Mouse (Mus musculus): ENCODE data around the gene Gm3045.

Gene Gm3045

DNA sequence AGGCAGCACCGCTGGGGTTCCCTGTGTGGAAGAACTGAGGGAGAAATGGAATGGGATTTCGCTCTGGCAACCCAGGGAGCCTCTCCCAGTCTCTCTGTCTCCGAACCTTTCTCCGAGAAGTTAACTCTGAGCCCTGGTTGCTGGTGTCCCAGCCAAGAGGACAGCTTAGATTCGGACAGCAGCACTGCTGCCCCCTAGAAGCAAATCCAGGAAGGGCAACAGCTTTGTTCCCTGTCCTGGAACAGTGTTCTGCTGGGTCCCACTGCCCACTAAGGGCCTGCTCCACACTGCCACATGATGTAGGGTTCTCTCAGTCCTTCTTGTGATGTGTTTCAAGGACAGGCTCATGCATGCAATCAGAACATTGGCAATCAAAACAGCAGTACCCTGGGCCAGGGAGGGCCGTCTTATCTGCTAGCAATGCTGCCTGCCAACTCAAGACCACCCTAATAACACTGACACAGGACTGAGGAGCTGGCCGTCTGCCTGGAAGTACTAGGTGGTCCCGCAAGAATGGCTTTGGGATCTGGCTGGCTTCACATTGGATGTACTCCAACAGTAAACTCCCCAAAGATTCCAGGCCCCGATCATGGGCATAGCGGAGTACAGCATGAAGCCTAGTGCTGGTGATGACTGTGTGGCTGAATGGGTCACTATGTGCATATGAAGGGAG, 9.4 kb downstream of the Gm3045 start:
- no peak for DNase-seq (ENCODE audit: low read depth, low spot score)

DNA sequence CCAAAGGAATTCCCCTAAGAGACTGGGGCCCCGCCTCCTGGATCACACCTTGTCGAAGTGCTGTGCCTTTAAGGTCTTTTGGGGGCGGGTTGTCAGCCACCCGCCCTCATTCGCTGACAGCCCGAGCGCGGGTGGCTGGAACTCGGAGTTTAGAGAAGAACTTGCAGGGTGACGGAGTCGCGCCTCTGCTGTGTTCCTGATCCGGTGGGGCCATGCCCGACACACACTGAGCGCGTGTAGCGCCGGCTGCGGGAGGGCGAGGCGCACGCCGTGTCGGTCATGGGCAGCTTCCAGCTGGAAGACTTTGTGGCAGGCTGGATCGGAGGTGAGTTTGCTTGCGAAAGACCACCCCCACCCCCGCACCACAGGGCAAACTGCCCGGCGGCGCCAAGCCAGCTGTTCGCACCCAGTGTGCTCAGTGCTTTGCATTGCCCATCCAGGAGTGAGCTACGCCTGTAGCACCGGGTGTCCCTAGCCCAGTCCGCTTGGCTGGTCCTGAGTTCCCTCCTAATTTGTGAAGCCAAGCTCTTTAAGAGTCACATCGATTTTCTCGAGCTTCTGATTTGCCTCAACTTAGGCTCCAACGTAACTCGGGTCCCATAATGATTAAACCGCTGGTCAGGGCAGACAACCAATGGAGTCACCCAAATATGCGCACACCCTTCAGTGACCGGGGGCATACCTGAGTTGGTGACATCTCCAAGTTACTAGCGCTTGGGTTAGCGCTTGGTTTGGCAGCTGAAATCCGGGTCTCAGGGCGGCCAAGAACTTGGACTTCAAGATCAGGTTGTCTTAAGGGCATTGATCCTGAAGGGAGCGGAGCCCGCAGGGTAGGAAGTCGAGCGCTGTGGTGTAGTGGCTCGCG, 12.0 kb downstream of the Gm3045 start, which contains the start of gene Slc25a48:
Slc25a48 (plus strand) TSS at position 145 of the 865 bp plus-strand sequence.
- no peak for DNase-seq (ENCODE audit: low read depth, low spot score)

DNA sequence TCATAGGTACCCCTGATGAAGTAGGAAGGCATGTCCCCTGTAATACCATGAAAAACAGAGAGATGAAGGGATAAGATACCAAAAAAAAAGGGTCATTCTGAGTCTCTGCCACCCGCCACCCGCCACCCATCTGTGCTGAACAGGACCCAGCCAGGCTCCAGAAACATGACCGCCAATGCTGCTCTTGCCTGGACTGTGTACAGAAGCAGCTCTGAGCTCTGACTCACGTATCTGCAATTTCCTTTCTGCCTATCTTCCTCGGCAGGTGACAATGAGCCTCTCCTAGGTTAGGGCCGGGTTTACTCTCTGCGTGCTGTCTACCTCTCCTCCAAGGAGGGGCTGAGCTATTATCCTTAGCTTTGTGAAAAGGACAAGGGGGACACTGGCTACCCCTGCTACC, 17.0 kb downstream of the Gm3045 start:
- no peak for DNase-seq (ENCODE audit: low read depth, low spot score)

DNA sequence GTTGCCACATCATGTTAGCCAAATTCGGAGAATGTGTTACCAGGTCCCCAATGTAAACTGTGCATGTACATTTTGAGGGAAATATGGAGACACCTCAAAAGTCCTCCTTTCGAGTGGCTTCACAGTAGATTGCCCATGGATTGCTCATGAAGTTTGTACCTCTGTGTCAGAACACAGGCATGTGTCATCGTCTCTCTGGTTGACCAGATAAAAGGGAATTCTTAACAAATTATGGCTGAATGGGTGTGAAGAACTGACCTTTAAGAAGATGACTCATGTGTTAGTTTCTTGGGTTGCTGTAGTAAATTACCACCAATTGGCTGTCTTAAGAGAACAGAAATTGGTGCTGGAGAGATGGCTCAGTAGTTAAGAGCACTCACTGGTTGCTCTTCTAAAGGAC, 17.7 kb downstream of the Gm3045 start:
- DNase-seq (ENCODE audit: low read depth, low spot score): no peak

DNA sequence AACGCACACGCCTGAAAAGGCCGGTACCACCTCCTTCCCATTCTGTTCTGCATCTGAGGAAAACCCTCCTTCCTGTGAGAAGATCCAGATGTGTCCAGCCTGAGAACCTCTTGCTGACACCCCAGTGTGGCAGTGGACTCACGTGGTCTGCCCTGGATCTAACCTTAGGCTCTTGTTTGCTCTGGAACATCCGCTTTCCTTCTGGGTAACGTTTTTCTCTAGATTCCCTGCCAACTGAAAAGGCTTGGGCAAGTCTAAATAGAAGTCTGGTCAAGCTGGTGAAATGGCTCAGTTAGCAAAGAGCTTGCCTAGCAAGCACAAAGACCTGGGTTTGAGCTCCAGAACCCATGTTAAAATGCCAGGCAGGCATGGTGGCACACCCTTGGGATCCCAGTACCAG, 18.6 kb downstream of the Gm3045 start:
- no peak for DNase-seq (ENCODE audit: low read depth, low spot score)

DNA sequence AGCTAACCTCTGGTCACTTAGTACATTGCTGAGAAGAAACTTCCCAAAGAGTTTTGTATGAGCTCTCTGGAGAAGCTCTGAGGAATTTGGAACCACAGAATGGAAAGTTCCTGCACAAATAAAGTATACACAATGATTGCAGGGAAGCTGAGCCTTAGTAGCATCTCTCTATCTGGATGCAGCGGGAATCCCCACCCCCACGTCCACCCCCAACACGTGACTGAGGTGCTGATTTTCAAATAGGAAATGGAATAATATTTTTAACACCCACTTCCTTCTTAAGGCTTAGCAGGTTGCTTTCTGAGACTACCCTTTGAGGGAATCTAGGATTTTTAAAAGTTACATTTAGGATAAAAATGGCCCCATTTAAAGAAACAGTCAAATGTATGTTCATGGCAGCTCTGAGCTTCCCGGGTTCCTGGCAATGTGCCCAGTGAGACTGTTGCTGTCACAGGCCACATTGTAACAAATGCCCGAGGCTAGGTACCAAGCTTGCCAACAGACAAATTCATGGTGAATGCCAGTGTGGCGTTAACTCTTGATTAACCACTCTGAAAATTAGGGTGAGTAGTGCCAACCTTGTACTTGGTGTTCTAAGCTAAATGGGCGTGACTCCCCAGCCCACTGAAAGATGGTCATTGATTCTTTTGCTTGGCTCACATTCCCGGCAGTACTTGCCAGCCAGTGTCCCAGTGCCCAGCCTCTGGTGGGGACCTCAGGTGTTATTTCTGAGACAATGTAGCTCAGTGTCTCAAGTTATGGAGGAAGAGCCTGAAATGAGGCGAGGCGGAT, 23.0 kb downstream of the Gm3045 start:
- no peak for DNase-seq (ENCODE audit: low read depth, low spot score)

DNA sequence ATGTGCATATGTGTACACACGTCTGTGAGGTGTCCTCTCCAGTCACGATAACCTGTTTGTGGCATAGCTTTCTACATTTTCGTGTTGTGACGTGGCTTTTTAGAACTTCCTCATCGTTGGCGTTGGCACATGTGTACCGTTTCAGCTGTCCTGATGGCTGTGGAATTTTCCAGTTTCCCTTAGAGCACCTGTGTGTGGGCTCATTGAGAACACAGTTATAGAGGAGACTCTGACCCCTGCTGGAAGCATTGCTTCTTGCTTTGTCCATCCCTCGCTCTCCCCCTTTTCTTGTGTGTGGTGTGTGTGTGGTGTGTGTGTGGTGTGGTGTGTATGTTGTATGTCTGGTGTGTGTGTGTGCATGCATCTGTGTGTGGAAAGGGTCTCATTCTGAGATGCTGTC, 23.6 kb downstream of the Gm3045 start:
- DNase-seq (ENCODE audit: low read depth, low spot score): no peak

DNA sequence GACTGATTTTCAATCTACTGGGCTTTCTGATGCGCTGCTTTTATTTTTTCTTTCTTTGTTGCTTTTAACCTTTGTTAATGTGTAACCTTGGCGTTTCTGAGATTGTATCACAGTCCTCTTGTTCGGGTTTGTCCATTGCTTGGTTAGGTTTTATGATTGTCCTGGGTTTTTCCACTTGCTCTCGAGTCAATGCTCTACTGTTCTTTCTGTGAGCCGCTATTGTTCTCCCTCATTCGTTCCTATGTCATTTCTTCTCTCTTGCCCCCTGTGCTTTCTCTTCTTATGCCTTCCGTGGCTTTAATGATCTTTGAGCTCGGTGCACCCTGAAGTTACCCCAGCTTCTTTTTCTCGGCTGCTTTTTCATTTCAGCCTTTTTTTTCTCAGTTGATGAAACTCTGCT, 31.6 kb downstream of the Gm3045 start:
- DNase-seq (ENCODE audit: low read depth, low spot score): no peak

DNA sequence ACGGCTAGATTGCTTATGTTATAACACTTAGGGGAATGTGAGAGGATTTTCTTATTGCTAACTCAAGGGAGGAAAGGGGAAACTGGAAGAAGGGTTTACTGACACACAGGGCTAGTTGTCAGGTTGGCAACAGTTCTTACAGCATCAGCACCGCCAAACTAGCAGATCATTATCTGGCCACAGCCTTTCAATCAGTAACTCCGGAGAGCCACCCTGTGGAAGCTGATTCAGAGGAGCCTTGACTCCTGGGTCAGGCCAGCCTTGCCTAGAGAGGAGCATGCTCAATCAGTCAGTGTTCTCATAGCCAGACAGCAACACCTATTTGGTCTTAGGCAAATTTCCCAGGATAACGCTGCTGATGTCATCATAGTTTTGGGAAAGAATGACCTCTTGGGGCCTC, 35.1 kb downstream of the Gm3045 start:
- no peak for DNase-seq (ENCODE audit: low read depth, low spot score)

DNA sequence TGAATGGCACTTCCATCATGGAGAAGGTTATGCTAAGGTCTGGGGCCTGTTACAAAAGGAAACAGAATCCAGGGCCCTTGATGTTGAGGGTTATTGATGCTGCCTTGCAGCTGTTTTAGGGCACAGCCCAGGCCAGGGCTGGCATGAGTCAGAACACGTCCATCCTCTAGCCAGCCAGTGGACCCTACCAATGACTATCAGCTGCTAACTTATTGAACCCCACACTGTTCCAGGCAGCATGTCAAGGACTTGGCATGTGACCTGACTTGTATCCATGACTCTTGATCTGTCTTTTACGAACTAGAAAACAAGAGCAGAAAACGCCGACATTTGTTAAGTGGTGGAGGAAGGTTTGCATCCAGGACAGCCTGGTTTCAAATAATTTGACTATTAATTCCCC, 36.4 kb downstream of the Gm3045 start:
- DNase-seq (ENCODE audit: low read depth, low spot score): no peak

DNA sequence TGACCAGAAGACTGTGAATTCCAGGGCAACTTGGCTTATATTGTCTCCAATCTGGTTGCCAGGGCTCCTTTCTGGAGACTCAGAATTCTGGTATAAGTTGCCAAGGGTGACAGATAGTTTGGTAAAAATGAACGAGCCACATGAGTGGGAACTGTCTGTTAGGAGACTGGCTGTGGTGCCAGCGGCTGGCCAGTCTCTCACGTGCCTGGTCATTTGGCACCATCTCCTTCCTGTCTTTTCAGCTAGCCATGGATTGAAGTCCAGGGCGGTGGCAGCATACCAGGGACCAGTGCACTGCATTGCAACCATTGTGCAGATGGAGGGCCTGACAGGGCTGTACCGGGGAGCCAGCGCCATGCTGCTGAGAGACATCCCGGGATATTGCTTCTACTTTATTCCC, 36.9 kb downstream of the Gm3045 start:
- no peak for DNase-seq (ENCODE audit: low read depth, low spot score)

DNA sequence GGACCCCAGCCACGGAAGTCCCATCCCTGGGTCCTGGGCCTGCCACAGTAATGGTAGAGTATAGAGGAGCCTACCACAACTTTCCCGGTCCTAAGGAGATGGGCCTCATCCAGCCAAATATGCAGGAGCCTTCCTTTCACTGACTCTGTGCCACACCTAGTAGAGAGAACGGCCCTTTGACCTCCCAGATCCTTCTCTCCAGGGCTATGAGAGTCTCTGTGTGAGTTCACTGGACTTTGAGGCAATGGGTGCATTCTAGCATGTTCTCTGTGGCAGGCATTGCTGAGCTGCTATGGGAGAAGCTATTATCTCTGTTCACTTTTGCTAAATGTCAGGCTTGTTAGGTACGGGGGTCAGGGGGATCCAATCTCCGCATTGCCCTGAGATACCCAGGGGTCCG, 37.4 kb downstream of the Gm3045 start:
- DNase-seq (ENCODE audit: low read depth, low spot score): no peak

DNA sequence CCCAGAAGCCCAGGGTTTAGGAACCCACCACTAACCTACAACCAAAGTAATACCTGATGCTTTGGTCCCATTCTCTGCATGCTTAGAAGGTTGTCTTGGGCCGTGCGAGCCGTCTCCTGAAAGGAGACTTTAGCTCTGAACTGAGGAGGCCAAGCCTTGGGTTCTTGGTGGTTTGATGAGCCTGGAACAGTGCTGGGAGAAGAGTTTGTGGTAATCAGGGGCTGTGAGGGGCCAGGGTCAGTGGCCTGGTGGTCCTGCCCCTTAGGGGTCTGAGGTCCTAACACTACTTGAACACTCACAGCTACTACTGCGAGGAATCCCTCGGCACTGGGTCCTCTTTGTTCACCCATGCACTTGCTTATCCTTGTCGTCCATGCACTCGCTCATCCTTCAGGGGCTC, 41.4 kb downstream of the Gm3045 start:
- DNase-seq (ENCODE audit: low read depth, low spot score): no peak

DNA sequence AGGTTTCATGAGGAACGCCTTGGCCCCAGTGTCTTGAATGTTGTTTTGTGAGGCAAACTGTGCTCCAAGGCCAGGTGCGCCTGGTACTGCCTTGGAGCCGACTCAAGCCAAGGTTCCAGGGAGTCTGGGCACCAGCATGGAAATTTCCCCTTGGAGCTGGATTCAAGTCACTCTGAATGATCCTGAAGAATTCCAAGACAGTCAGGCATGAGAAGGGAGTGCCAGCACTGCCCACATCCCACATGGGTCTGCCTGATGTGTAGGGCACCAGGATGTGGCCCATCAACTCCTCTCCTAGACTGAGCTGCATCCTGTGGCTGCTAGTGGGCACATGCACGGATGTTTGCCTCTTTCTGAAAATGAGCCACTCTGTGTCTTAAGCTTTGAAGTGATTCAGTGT, 42.1 kb downstream of the Gm3045 start:
- DNase-seq (ENCODE audit: low read depth, low spot score): no peak

DNA sequence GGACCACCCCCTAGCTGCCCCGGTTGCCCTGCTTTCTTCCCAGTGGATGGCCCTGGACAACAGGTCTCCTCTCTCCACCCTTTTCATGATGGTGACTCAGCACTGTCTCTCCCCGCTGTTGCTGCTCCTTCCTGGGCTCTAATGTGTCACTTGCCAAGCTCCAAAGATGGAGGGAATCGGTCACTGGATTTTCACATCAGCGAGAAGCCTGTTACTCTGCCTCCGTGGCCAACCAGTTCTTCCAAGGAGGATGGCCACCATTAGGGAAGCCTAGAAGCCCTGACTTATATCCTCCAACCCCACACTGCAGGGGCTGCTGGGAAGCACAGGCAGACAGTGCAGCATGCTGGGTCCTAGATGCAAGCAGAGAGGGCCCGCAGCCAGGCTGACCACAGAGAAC, 44.8 kb downstream of the Gm3045 start:
- no peak for DNase-seq (ENCODE audit: low read depth, low spot score)

DNA sequence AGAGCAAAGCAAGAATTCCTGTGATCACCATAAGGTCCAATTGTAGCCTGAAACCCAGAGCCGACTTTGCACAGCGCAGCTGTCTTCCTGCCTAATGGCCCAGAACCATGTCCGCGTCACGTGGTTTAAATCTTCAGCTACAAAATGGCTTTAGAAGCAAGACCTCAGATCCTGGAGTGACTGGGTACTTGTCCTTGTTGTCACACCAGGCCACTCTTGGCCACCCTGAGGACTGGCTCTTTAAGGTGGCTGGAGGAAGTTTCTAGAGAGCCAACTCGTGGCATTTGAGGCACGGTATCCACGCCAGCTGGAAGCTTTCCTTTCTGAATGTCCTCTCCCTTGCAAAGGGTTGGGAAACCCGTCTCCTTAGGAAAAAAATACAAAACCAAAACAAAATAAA, 45.6 kb downstream of the Gm3045 start:
- DNase-seq (ENCODE audit: low read depth, low spot score): no peak

DNA sequence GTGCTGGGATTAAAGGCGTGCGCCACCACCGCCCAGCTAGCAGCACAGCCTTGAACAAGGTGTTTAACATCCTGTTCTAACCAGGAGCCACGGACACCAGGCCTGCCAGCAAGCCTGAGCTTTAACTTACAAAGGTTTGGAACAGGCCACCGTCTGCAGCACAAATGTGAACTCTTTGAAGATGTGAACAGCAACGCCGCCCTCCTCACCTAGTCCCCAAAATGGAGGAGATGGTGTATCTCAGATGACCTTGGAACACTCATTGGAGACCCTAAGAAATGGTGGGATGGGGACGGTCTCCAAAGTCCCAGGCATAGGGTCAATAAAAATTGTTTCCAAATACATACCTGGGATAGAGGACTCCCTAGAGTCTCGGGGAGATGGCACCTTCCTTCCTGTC, 46.3 kb downstream of the Gm3045 start:
- no peak for DNase-seq (ENCODE audit: low read depth, low spot score)

DNA sequence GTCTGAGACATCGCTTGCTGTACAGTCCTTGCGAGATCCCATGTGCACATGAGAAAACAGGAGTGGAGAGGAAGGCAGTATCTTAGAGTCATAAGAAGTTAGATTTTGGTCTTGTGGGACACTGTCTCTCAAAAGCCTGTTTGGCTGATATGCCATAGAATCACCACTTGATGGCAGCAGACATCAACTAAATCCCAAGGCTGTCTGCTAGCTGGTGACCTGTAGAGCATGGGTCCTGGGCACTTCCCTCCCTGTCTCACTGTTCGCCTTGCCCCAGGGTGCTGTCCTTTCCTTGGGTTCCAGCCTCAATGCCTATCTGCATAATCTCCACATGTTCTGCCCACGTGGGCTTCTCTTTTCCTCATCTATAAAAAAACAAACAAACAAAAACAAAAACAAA, 49.0 kb downstream of the Gm3045 start:
- DNase-seq (ENCODE audit: low read depth, low spot score): peak; percentile 20

DNA sequence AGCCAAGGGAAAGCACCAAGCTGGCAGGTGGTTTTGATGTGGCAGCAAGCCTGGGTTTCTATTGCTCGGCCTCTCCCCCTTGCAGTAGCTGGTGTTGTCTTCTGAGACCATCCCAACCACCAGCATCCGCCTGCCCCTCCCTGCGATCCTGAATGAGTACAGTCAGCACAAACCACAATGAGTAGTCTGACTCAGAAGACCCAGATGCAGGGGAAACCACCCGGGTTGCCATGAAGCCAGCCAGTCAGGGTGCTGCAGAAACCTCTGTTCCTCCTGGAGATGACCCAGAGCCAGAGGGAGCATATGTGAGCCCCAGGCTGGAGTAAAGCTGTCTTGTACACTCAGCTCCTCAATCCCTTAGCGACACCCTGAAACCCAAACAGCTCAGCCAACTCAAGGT, 50.4 kb downstream of the Gm3045 start:
- no peak for DNase-seq (ENCODE audit: low read depth, low spot score)

DNA sequence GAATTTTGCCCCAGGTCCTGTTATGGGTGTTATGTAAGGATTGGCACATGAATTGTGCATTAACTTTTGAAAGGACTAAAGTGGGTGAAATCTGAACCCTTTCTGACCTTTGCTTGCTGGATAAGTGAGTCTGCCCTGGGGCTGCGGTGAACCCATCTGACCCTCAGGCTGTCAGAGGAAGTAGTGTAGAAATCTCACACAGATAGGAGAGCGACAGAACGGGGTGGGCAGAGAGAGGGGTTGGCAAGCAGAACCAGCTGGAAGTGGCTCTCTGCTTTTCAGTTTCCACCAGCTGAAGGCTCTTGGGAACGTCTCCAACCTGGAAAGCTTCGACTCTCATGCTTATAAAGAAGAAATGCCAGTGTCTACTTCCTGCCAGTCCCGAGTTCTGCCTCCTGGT, 50.9 kb downstream of the Gm3045 start:
- no peak for DNase-seq (ENCODE audit: low read depth, low spot score)

DNA sequence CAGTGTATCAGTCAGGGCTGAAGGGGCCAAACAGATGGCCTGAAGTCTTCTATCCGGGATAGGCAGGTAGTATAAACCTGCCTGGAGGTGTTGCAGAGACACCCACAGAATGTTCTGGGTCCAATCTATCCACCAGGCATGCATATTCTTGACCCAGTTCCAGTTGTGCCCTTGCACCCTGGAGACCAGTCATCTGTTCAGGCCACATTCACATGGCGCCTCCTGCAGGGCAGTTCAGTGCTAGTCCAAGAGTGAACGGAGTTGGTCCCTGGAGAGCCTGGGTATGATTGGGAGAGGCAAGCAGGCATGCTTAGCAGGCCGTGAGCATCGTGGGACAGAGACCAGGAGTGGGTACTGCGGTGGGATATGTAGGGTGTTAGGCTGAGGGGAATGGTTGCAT, 51.6 kb downstream of the Gm3045 start:
- DNase-seq (ENCODE audit: low read depth, low spot score): no peak

DNA sequence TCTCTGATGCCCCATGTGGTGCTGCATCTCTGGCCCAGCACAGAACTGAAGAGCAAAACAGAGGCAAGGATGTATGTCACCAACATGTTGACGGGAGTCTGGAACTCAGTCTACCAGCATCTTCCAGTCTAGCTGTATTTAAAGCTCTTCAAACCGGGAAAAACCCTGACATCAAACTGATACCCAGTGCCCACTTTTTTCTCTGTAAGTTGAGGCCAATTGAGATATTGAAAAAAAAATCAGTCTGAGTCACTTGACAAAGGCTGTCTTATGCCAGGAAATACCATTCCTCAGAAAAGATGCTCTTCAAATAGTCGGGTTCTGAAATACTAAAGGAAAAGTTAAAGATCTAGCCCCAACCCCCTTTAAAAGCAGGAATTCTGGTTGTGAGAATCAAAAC, 55.8 kb downstream of the Gm3045 start, which contains the start of gene Il9:
Il9 (minus strand) TSS at position 101 of the 400 bp plus-strand sequence.
- DNase-seq (ENCODE audit: low read depth, low spot score): no peak

Data from WW6 (cell line).